Mouse (Mus musculus): ENCODE results near the gene Akr1c14. TPM values are rescaled to one million over a fixed set of nuclear protein-coding genes. Genes with fewer than 3 reads are reported as not detected.
A peak's percentile ranks its signal among the peaks of the same experiment; 100 is the strongest.
"Not testable (repeated sequence)": the region's sequence is repeated elsewhere in the genome, so short reads cannot be mapped to it uniquely, and the experiment has no call there.

Gene Akr1c14
- total RNA-seq (2022), result 1 to 10 TPM; 1.4 to 5.5 (median 2.6) TPM

DNA sequence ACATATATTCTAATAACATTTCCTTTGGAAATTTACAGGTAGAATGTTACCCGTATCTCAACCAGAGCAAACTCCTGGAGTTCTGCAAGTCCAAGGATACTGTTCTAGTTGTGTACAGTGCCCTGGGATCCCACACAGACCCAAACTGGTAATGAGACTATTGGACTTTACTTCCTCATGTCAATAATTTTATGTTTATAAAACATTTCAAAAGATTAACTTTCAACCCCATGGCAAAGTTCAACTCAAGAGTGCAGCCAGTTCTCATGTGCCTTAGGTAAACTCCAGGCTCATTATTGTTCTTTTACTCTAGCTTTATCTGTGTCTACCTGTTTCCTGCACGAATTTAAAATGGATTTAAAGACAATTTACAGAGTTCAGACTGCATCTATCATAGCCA is at the start of gene Akr1c14:
TSS of gene Akr1c14 (plus strand) at position 293 of the 400 bp plus-strand sequence.
- no peak for DNase-seq (ENCODE audit: low spot score in 2 of 2)

DNA sequence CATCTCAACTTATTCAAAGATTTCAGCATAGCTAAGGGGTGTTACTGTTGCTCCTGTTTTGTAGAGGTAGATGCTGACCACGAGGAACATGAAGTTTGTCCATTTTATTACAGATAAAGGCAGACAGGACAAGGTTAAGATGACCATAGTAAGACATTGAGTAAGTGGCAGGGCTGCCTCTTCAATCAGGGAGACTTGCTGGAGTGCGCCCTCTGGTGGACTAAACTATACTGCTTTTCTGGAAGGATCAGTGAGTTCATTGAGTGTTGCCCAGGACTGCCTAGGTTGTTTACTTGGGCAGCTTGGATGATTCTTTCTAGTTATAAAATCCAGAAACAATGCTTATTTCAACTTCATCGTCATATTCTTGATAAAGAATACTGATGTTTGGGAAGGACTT is 47.1 kb upstream of the Akr1c14 start:
- peak; percentile 8 to 13 for DNase-seq (ENCODE audit: low spot score in 2 of 2)

- DNase-seq (ENCODE audit: low spot score in 2 of 2), result no peak
These were observed 38.0 kb upstream of the Akr1c14 start for GRCm38 (mm10) chr13:4010784-4011183.

GRCm38 (mm10) chr13:4013811-4014210 is 35.0 kb upstream of the Akr1c14 start:
- no peak for DNase-seq (ENCODE audit: low spot score in 2 of 2)

GRCm38 (mm10) chr13:4029897-4030296 is 18.9 kb upstream of the Akr1c14 start:
- no peak for DNase-seq (ENCODE audit: low spot score in 2 of 2)

DNA sequence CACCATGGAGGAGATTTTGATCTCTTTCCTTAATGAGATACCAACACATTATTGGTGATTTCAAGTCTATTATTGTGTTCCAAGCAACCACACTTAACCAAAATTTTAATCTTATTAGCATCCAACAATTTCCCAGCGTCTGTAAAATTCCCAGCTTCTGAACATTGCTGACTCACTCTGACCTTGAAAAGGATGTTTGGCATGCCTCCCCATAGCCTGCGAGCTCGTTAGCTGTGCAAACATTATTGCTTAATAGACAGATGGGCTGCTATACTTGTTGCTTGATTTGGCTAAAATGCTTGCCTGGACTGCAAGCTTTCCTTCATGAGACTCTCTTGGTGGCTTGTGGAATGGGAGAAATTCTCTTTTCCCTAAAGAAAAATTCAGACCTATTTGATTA is 16.3 kb upstream of the Akr1c14 start:
- DNase-seq (ENCODE audit: low spot score in 2 of 2), result peak; percentile 4 to 8

- no peak for DNase-seq (ENCODE audit: low spot score in 2 of 2)
These were observed 13.8 kb upstream of the Akr1c14 start for GRCm38 (mm10) chr13:4035052-4035451.

DNA sequence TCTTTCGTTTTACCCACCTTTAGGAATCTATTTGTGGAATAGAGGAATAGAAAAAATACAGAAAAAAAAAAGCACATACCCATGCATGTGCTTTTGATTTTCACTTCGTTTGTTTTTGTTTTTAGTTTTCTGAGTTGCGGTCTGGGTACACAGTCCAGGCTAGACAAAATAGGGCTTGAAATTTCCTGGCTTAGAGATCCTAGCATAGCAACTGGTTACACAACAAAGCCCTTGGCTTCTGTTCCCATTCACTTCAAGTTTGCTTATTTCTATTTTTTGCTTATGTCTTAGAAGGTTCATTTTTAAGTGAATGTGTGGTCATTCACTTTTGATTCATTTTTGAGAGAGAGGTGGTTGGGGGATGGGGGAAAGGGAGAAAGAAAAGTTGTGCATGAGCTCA is 2.7 kb upstream of the Akr1c14 start:
- no peak for DNase-seq (ENCODE audit: low spot score in 2 of 2)

- DNase-seq (ENCODE audit: low spot score in 2 of 2), result no peak
These were observed 2.0 kb upstream of the Akr1c14 start for GRCm38 (mm10) chr13:4046841-4047240.

DNA sequence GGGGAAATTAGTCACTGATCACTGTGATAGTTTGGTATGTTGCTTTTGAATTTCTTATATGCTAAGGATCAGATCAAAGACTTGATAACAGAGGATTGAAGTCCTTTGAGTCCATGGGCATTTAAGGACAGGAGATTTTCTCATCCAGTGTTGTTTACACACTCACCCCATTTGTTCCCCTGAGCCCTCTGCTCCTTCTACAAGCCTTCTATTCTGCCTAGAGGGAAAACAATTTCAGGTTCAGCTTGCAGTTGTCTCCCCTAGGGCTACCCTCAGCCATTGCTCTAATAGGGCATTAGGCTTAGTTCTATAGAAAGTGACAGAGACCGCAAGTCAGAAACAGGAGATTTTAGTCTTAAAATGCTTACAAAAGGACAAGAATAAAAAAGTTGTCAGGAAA is 585 bp upstream of the Akr1c14 start:
- DNase-seq (ENCODE audit: low spot score in 2 of 2), result no peak

DNA sequence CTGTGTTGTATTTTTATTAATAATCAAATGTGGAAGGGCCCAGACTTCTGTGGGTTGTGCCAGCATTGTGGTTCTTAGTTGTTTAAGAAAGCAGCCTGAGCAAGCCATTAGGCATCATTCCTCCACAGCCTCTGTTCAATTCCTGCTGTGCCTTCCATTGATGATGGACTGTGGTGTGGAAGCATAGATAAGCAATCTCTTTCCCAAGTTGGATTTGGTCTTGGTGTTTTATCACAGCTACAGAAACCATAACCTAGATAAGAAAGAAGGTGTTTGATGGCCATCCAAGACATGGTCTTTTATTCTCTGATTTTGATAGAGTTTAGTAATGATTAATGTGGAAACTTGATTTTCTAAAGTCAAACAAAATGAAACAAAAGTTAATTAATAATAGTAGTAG is 844 bp downstream of the Akr1c14 start:
- no peak for DNase-seq (ENCODE audit: low spot score in 2 of 2)

- no peak for DNase-seq (ENCODE audit: low spot score in 2 of 2)
These were observed 6.6 kb downstream of the Akr1c14 start for GRCm38 (mm10) chr13:4055450-4055849.

DNA sequence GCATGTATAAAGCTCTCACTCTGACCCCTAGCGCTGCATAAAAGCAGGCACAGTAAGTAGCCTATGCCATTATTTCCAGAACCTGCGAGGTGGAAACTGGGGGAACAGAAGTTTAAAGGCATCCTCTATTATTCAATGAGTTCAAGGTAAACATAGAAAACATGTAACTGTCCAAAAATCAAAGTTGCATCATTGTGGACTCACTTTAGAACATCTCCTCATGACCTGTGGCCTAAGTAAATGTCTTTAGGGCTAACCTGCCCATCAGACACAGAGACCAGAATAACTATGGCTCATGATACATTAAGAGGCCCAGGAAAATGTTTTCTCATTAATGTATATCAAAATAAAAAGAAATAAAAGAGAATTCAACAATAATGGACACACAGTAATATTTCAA is 7.4 kb downstream of the Akr1c14 start:
- no peak for DNase-seq (ENCODE audit: low spot score in 2 of 2)

GRCm38 (mm10) chr13:4058239-4058638 is 9.4 kb downstream of the Akr1c14 start:
- not testable (repeated sequence) for DNase-seq (ENCODE audit: low spot score in 2 of 2)

DNA sequence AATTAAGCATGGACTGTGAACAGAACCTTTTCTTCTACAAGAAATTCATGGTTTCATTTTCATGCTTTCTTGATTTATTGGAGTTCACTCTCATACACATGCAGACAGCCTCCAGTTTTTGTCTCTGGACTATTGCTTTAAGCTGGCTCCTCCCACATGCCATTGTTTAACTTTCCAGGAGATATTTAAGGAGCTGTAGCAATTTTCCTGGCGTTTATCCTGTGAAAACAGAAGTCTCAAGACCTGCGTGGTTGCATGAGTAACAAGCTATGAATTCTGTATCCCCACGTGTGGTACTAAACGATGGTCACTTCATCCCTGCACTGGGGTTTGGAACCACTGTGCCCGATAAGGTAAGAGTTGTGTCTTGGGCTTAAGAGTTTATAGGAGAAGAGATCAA is 10.6 kb downstream of the Akr1c14 start:
- no peak for DNase-seq (ENCODE audit: low spot score in 2 of 2)

DNA sequence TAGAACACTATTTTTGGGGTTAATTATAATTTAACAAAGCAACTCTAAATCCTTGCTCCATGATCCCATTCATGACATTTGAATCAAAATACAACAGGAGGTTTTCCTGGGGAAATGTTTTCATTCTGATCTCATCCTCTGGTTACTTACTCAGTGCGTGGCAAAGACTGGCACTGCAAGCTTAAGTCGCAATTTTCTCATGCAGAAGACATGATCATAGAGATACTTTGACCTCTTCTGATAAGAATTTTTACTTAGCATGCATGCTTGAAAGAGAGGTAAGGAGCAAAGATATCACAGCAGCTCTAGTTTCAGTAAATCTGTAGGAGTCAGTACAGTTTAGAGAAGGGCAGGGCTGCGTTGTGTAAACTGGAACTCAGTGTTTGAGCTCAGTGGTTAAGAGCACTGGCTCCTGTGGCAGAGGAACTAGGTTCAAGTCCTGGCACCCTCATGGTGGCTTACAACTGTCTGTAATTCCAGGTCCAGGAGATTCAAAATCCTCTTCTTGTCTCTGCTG is 11.5 kb downstream of the Akr1c14 start:
- DNase-seq (ENCODE audit: low spot score in 2 of 2), result no peak

GRCm38 (mm10) chr13:4076517-4077435 is 28.0 kb downstream of the Akr1c14 start:
- no peak for DNase-seq (ENCODE audit: low spot score in 2 of 2)

DNA sequence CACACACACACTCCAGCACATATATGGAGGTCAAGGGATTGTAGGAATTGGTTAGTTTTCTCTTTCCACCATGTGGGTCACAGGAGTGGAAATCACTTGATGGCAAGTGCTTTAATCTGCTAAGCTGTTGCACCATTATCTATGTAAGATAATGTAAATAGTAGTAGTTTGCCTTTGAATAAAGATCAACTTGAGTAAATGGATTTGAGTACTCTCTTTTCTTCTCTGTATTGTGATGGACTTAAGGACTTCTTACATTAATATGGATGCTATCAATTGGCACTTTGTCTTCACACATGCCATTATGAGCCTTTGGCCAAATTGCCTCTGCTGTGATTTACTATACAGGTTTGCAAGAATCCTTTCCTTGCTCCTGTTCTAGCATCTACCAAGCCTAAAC is 31.1 kb downstream of the Akr1c14 start:
- DNase-seq (ENCODE audit: low spot score in 2 of 2), result no peak

DNA sequence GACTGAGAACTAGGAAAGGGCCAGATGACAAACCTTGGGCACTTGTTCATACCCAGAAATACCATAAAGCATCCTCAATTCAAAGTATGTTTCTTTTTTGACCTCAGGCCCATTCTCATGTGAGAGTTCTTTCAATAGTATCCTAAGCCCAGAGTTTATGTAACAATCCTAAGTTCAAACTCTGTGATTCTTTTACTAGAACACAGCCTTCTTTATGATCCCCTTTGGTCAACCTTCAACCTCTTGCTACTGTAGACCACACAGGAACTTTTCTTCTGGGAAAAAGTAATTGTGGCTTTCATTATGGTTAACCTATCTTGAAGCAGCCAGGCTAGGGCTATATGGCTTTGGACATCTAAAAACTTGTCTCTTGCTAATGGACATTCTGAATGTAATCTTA is 52.9 kb downstream of the Akr1c14 start:
- DNase-seq (ENCODE audit: low spot score in 2 of 2), result no peak

DNA sequence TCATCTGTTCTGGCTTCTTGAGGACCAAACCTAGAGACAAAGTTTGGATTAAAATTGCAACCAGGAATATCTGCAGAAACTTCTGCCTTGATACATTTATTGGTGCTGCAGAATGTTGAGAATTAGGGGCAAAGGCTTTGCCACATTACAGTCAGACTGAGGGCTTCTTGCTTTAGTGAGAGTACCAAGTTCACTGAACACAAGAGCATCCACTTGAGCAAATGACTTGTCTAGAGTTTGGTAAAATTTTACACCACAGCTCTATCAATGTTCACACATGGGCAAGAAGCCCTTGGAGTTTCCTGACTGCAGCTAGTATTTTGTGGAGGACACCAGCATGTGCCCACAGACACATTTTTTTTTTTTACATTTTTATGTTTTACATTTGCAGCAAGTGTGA is 53.9 kb downstream of the Akr1c14 start:
- no peak for DNase-seq (ENCODE audit: low spot score in 2 of 2)

GRCm38 (mm10) chr13:4110281-4111188 is 61.7 kb downstream of the Akr1c14 start:
- peak; percentile 5 to 8 for DNase-seq (ENCODE audit: low spot score in 2 of 2)
